Mouse (Mus musculus): ENCODE results near the gene Wdr62.
"Not testable (repeated sequence)": the region's sequence is repeated elsewhere in the genome, so short reads cannot be mapped to it uniquely, and the experiment has no call there.

The Wdr62 gene

GRCm38 (mm10) chr7:30206364-30206763 is 73.9 kb downstream of the Wdr62 start:
- not testable (repeated sequence) for DNase-seq (ENCODE audit: low spot score in 2 of 2)

GRCm38 (mm10) chr7:30205383-30205782 is 74.8 kb downstream of the Wdr62 start:
- peak in 1 of 2 experiments; percentile 59 for DNase-seq (ENCODE audit: low spot score in 2 of 2)

GRCm38 (mm10) chr7:30204380-30204779 is 75.8 kb downstream of the Wdr62 start:
- DNase-seq (ENCODE audit: low spot score in 2 of 2), result peak in 1 of 2 experiments; percentile 34

GRCm38 (mm10) chr7:30202895-30203690 is 77.1 kb downstream of the Wdr62 start:
- DNase-seq (ENCODE audit: low spot score in 2 of 2), result peak in 1 of 2 experiments; percentile 54

GRCm38 (mm10) chr7:30200661-30201060 is 79.6 kb downstream of the Wdr62 start:
- DNase-seq (ENCODE audit: low spot score in 2 of 2), result not testable (repeated sequence)

- DNase-seq (ENCODE audit: low spot score in 2 of 2), result no peak
Measured at GRCm38 (mm10) chr7:30200200-30200599, 80.0 kb downstream of the Wdr62 start.

GRCm38 (mm10) chr7:30199498-30200139 is 80.6 kb downstream of the Wdr62 start:
- no peak for DNase-seq (ENCODE audit: low spot score in 2 of 2)

- peak in 1 of 2 experiments; percentile 55 for DNase-seq (ENCODE audit: low spot score in 2 of 2)
Measured at GRCm38 (mm10) chr7:30198481-30198971, 81.7 kb downstream of the Wdr62 start, which contains the start of gene Capns1. Capns1 (minus strand) TSS chr7:30198811.

- no peak for DNase-seq (ENCODE audit: low spot score in 2 of 2)
Measured at GRCm38 (mm10) chr7:30197592-30198129, 82.6 kb downstream of the Wdr62 start.

- DNase-seq (ENCODE audit: low spot score in 2 of 2), result peak; percentile 57 to 60
Measured at GRCm38 (mm10) chr7:30196171-30196570, 84.0 kb downstream of the Wdr62 start.

- DNase-seq (ENCODE audit: low spot score in 2 of 2), result no peak
Measured at GRCm38 (mm10) chr7:30195461-30195860, 84.8 kb downstream of the Wdr62 start.

- DNase-seq (ENCODE audit: low spot score in 2 of 2), result peak; percentile 88 to 96
Measured at GRCm38 (mm10) chr7:30194884-30195283, 85.3 kb downstream of the Wdr62 start.

GRCm38 (mm10) chr7:30194101-30194831 is 86.0 kb downstream of the Wdr62 start:
- DNase-seq (ENCODE audit: low spot score in 2 of 2), result peak in 1 of 2 experiments; percentile 30

- peak; percentile 78 to 84 for DNase-seq (ENCODE audit: low spot score in 2 of 2)
Measured at GRCm38 (mm10) chr7:30193581-30194100, 86.6 kb downstream of the Wdr62 start.

- no peak for DNase-seq (ENCODE audit: low spot score in 2 of 2)
Measured at GRCm38 (mm10) chr7:30193013-30193412, 87.2 kb downstream of the Wdr62 start.

- DNase-seq (ENCODE audit: low spot score in 2 of 2), result no peak
Measured at GRCm38 (mm10) chr7:30192088-30192487, 88.1 kb downstream of the Wdr62 start.

Data from urinary bladder, postnatal 36 days (tissue).